In genomic region chr9:119330186-119330963, GRCm38 (mm10) we compare ENCODE assay signal across 22 mouse cellular contexts. TPM values are rescaled to one million over a fixed set of nuclear protein-coding genes. Genes with fewer than 3 reads are reported as not detected.
A peak's percentile ranks its signal among the peaks of the same experiment; 100 is the strongest.
DNase-seq lines count a peak whose midpoint lies in the region; ATAC-seq lines count a peak whose summit lies in the region.
"Had no signal": no experiment of that assay in that cellular context is flagged by ENCODE, and none has a peak within 500 bp of the region (broad histone marks: within the 10 kb centered on the region; RNA-seq: fewer than 3 reads in every experiment).

No protein-coding gene starts in this region.

- no peak overlapping the region for H3K27ac ChIP-seq in hindbrain, embryonic 11.5 days (ENCODE audit: low read depth, low read length)
- H3K27ac ChIP-seq: hindbrain, embryonic 12.5 days; limb, embryonic 12.5 days; liver, embryonic 15.5 days; stomach, embryonic 15.5 days had no signal

- H3K4me1 ChIP-seq in hindbrain, embryonic 11.5 days (replicated peaks; ENCODE audit: control insufficient read depth, insufficient read depth, low read length) = no peaks in the 10 kb centered on the region
- H3K4me1 ChIP-seq: hindbrain, embryonic 12.5 days; limb, embryonic 12.5 days had no signal

- no peak overlapping the region for H3K4me2 ChIP-seq in hindbrain, embryonic 11.5 days (replicated peaks; ENCODE audit: low read depth, low read length)
- H3K4me2 ChIP-seq: hindbrain, embryonic 12.5 days; limb, embryonic 12.5 days; liver, embryonic 15.5 days; stomach, embryonic 15.5 days had no signal

- no peaks in the 10 kb centered on the region for H3K36me3 ChIP-seq in hindbrain, embryonic 11.5 days (ENCODE audit: control insufficient read depth, insufficient read depth, low read length)
- H3K36me3 ChIP-seq: hindbrain, embryonic 12.5 days; limb, embryonic 12.5 days; liver, embryonic 15.5 days; stomach, embryonic 15.5 days had no signal

- H3K9me3 ChIP-seq in hindbrain, embryonic 11.5 days (ENCODE audit: control insufficient read depth, low read length) = no peaks in the 10 kb centered on the region
- H3K9me3 ChIP-seq: hindbrain, embryonic 12.5 days; limb, embryonic 12.5 days; liver, embryonic 15.5 days; stomach, embryonic 15.5 days had no signal

- H3K9ac ChIP-seq in hindbrain, embryonic 11.5 days (ENCODE audit: low read depth, low read length) = no peak overlapping the region
- H3K9ac ChIP-seq: hindbrain, embryonic 12.5 days; limb, embryonic 12.5 days; liver, embryonic 15.5 days; stomach, embryonic 15.5 days had no signal

- no peaks in the 10 kb centered on the region for H3K27me3 ChIP-seq in hindbrain, embryonic 11.5 days (ENCODE audit: control insufficient read depth, insufficient read depth, low read length)
- H3K27me3 ChIP-seq: hindbrain, embryonic 12.5 days; limb, embryonic 12.5 days; liver, embryonic 15.5 days; stomach, embryonic 15.5 days had no signal

- no peak overlapping the region for H3K4me3 ChIP-seq in hindbrain, embryonic 11.5 days (ENCODE audit: low read depth, low read length)
- H3K4me3 ChIP-seq: hindbrain, embryonic 12.5 days; limb, embryonic 12.5 days; liver, embryonic 15.5 days; stomach, embryonic 15.5 days had no signal

- ATAC-seq in hindbrain, embryonic 11.5 days (ENCODE audit: low FRiP score) = no peak
- ATAC-seq: forebrain, embryonic 16.5 days; inflammation-experienced regulatory T-cells, adult 6 months had no signal

- DNase-seq in lung, adult 18-20 months = peak; percentile 72 to 78
- DNase-seq in lung, postnatal 4 days = no peak
- peak; percentile 41 for DNase-seq in NIH3T3 (ENCODE audit: low read depth)
- DNase-seq in adrenal gland, postnatal 14 days = peak; percentile 80
- DNase-seq in lung, postnatal 36 days = peak; percentile 69
- DNase-seq in hindbrain, embryonic 11.5 days (ENCODE audit: low spot score) = no peak
- no peak for DNase-seq in spleen, postnatal 4 days (ENCODE audit: low spot score in 2 of 2)
- DNase-seq: cerebellum, adult 9-11 months; embryo, embryonic 11 days; kidney, adult 8-10 months; layer of hippocampus, adult 9-11 months; midbrain, embryonic 14.5 days; right cerebral cortex, adult 18-20 months; spleen, adult 18-20 months had no signal

- WGBS in hindbrain, embryonic 11.5 days = 92% methylated on average over 15 of the region's 15 CpGs

RNA-seq across cellular contexts. Expression of gene Oxsr1, which starts 8.1 kb away (rescaled TPM):
- 33.8 and 36.5 TPM in 2 replicates for total RNA-seq in adrenal gland, postnatal 14 days (2021)
- 15.6 and 17.1 TPM in 2 replicates for polyA plus RNA-seq in hindbrain, embryonic 11.5 days (2014; fragmentation: Nextera tagmentation; extraction: Ambion mirVana)

RNA-seq across cellular contexts. Expression of gene Acaa1a, which starts 9.1 kb away (rescaled TPM):
- total RNA-seq in adrenal gland, postnatal 14 days (2021) = 106 and 108 TPM in 2 replicates
- 55.2 and 62.6 TPM in 2 replicates for polyA plus RNA-seq in hindbrain, embryonic 11.5 days (2014; fragmentation: Nextera tagmentation; extraction: Ambion mirVana)

RNA-seq across cellular contexts. Expression of gene Myd88, which starts 10.8 kb away (rescaled TPM):
- 26.2 and 27.3 TPM in 2 replicates for total RNA-seq in adrenal gland, postnatal 14 days (2021)
- polyA plus RNA-seq in hindbrain, embryonic 11.5 days (2014; fragmentation: Nextera tagmentation; extraction: Ambion mirVana) = 5.7 and 7.4 TPM in 2 replicates

RNA-seq across cellular contexts. Expression of gene Xylb, which starts 26.8 kb away (rescaled TPM):
- total RNA-seq in adrenal gland, postnatal 14 days (2021) = 2.0 and 10.6 TPM in 2 replicates
- 4.6 and 5.4 TPM in 2 replicates for polyA plus RNA-seq in hindbrain, embryonic 11.5 days (2014; fragmentation: Nextera tagmentation; extraction: Ambion mirVana)

RNA-seq across cellular contexts. Expression of gene Slc22a14, which starts 35.0 kb away (rescaled TPM):
- 0.19 TPM in 1 of 2 replicates, not detected in the other for total RNA-seq in adrenal gland, postnatal 14 days (2021)
- not detected in 2 replicates for polyA plus RNA-seq in hindbrain, embryonic 11.5 days (2014; fragmentation: Nextera tagmentation; extraction: Ambion mirVana)
- total RNA-seq: gastrocnemius, adult 8-10 months; megakaryocyte progenitor cell, adult 5-6 weeks had no signal
- polyA plus RNA-seq: forebrain, embryonic 16.5 days; hindbrain, embryonic 12.5 days; inflammation-experienced regulatory T-cells, adult 6 months; limb, embryonic 12.5 days; midbrain, embryonic 14.5 days had no signal

Comparison
In these comparisons a context has a peak if more than half of its experiments do, and no peak if none do; other contexts are left out.
1. DNase-seq: peak in lung, adult 18-20 months (2 of 2), NIH3T3 (single experiment), adrenal gland, postnatal 14 days (single experiment) and lung, postnatal 36 days (single experiment); none in lung, postnatal 4 days (0 of 2), hindbrain, embryonic 11.5 days (single experiment) and spleen, postnatal 4 days (0 of 2).